Mouse (Mus musculus) adrenal gland, adult 2 months (tissue): Measurements from ENCODE around the gene Akap13. TPM values are rescaled to one million over a fixed set of nuclear protein-coding genes. Genes with fewer than 3 reads are reported as not detected.

ENCODE experiments used
- DNase-seq: peaks from one replicate; pipeline ENCODE4 v3.0.0; 2021
- long read RNA-seq: library from polyadenylated mRNA; stranded (forward); transcript quantifications from one replicate; pipeline ENCODE4 v2.0.0, GENCODE M21; 2021
- polyA plus RNA-seq: library from polyadenylated mRNA; depleted of rRNA; stranded (reverse); fragments of >200 nt; gene quantifications from 2 replicates; pipeline ENCODE4 v1.2.3, GENCODE M21; 2012; rRNA removed
- total RNA-seq, 2 experiments: library from RNA; stranded (reverse); gene quantifications; 2 replicates each; pipeline ENCODE4 v1.2.3; 2021

Gene Akap13
- total RNA-seq: 10 to 100 TPM; 51.3 to 66.8 TPM
- 8.8 and 9.0 TPM in 2 replicates for polyA plus RNA-seq
- long read RNA-seq, partial matches to known transcripts: 0 of 4 reads
- long read RNA-seq, other reads (novel, unspliced or antisense): 4 of 4 reads

- peak; percentile 98 for DNase-seq
These were observed at the start of gene Akap13 for GRCm38 (mm10) chr7:75455223-75456151. Gene Akap13, plus strand, starts transcription at chr7:75455534.

GRCm38 (mm10) chr7:75410641-75411040 lies 44.7 kb upstream of the Akap13 start:
- no peak for DNase-seq

- DNase-seq: no peak
These were observed 44.1 kb upstream of the Akap13 start for GRCm38 (mm10) chr7:75411226-75411625.

- DNase-seq: no peak
These were observed 43.3 kb upstream of the Akap13 start for GRCm38 (mm10) chr7:75412011-75412510.

GRCm38 (mm10) chr7:75412568-75412967 lies 42.8 kb upstream of the Akap13 start:
- DNase-seq: no peak

- no peak for DNase-seq
These were observed 41.4 kb upstream of the Akap13 start for GRCm38 (mm10) chr7:75413903-75414302.

- DNase-seq: no peak
These were observed 41.0 kb upstream of the Akap13 start for GRCm38 (mm10) chr7:75414316-75414715.

- DNase-seq: peak; percentile 47
These were observed 40.0 kb upstream of the Akap13 start for GRCm38 (mm10) chr7:75415166-75415881.

- no peak for DNase-seq
These were observed 39.3 kb upstream of the Akap13 start for GRCm38 (mm10) chr7:75415882-75416585.

- DNase-seq: no peak
These were observed 34.4 kb upstream of the Akap13 start for GRCm38 (mm10) chr7:75420927-75421326.

GRCm38 (mm10) chr7:75424121-75424520 lies 31.2 kb upstream of the Akap13 start:
- no peak for DNase-seq

- peak; percentile 91 for DNase-seq
These were observed 28.0 kb upstream of the Akap13 start for GRCm38 (mm10) chr7:75427322-75427721.

- no peak for DNase-seq
These were observed 26.4 kb upstream of the Akap13 start for GRCm38 (mm10) chr7:75428913-75429312.

- no peak for DNase-seq
These were observed 24.8 kb upstream of the Akap13 start for GRCm38 (mm10) chr7:75430550-75430949.

- no peak for DNase-seq
These were observed 24.3 kb upstream of the Akap13 start for GRCm38 (mm10) chr7:75431043-75431442.

GRCm38 (mm10) chr7:75432046-75432445 lies 23.3 kb upstream of the Akap13 start:
- DNase-seq: no peak

- no peak for DNase-seq
These were observed 18.7 kb upstream of the Akap13 start for GRCm38 (mm10) chr7:75436413-75437174.

- no peak for DNase-seq
These were observed 15.8 kb upstream of the Akap13 start for GRCm38 (mm10) chr7:75439570-75439969.

- DNase-seq: no peak
These were observed 15.1 kb upstream of the Akap13 start for GRCm38 (mm10) chr7:75440241-75440640.

GRCm38 (mm10) chr7:75441947-75442346 lies 13.4 kb upstream of the Akap13 start:
- no peak for DNase-seq
